Mouse (Mus musculus) midbrain, embryonic 13.5 days (tissue): ENCODE data around the gene Anapc4. TPM values are rescaled to one million over a fixed set of nuclear protein-coding genes. Genes with fewer than 3 reads are reported as not detected.

Experiments used
- ATAC-seq: fragments of 200-750 bp; cut with Nextera tagmentation; 2 replicates; pipeline ENCODE4 v1.8.0; 2017; ENCODE audit warnings: mild to moderate bottlenecking, moderate TSS enrichment, moderate library complexity
- H3K27ac ChIP-seq: fragments of 300-500 bp; sonication (generic); 2 replicates; pipeline ENCODE4 v1.5.1; 2015; ENCODE audit warnings: inconsistent platforms, mild to moderate bottlenecking, moderate library complexity
- H3K27me3 ChIP-seq: fragments of 300-500 bp; sonication (generic); 2 replicates; pipeline ENCODE4 v1.6.1; 2015; ENCODE audit warnings: mild to moderate bottlenecking, inconsistent platforms
- H3K36me3 ChIP-seq: fragments of 300-500 bp; sonication (generic); 2 replicates; pipeline ENCODE4 v1.6.1; 2015; ENCODE audit warnings: mild to moderate bottlenecking, inconsistent platforms
- H3K4me1 ChIP-seq: fragments of 300-500 bp; sonication (generic); replicated peaks from 2 replicates; pipeline ENCODE4 v1.6.1; 2015; ENCODE audit warnings: inconsistent platforms
- H3K4me2 ChIP-seq: fragments of 300-500 bp; sonication (generic); replicated peaks from 2 replicates; pipeline ENCODE4 v1.6.1; 2015; ENCODE audit warnings: moderate library complexity, mild to moderate bottlenecking, inconsistent platforms
- H3K4me3 ChIP-seq: fragments of 300-500 bp; sonication (generic); replicated peaks from 2 replicates; pipeline ENCODE4 v1.5.1; 2015; ENCODE audit warnings: mild to moderate bottlenecking, inconsistent platforms
- H3K9ac ChIP-seq: fragments of 300-500 bp; sonication (generic); replicated peaks from 2 replicates; pipeline ENCODE4 v1.6.1; 2015; ENCODE audit warnings: mild to moderate bottlenecking, inconsistent platforms
- H3K9me3 ChIP-seq: fragments of 300-500 bp; sonication (generic); 2 replicates; pipeline ENCODE4 v1.6.1; 2016; ENCODE audit warnings: mild to moderate bottlenecking, inconsistent platforms
- WGBS: fragments of 180-500 bp; shearing (Covaris S2); methylation state at CpG from one replicate; pipeline ENCODE4 v1.1.7; 2015; 5-methylcytosine and 5-hydroxymethylcytosine counted together
- polyA plus RNA-seq: library from polyadenylated mRNA; unstranded; fragments of >200 nt; fragmentation: Nextera tagmentation; extraction: Ambion mirVana; gene quantifications from 2 replicates; pipeline ENCODE4 v1.2.1, GENCODE M21; 2015

The Anapc4 gene
- polyA plus RNA-seq, 1 experiment from 2014 or later, result 116 TPM

GRCm38 (mm10) chr5:52911286-52911870, 77.6 kb downstream of the Anapc4 start:
- no peaks in the 10 kb centered on the region for H3K4me1 ChIP-seq
- 95% methylated on average over 10 of the region's 10 CpGs for WGBS
- no peaks in the 10 kb centered on the region for H3K9me3 ChIP-seq
- no peak overlapping the region for H3K4me2 ChIP-seq
- H3K27me3 ChIP-seq, result no peaks in the 10 kb centered on the region
- H3K4me3 ChIP-seq, result no peak overlapping the region
- no peak overlapping the region for H3K9ac ChIP-seq
- ATAC-seq, result no peak
- H3K36me3 ChIP-seq, result no peaks in the 10 kb centered on the region
- H3K27ac ChIP-seq, result no peak overlapping the region

GRCm38 (mm10) chr5:52913711-52914110, 79.9 kb downstream of the Anapc4 start:
- no peak overlapping the region for H3K27ac ChIP-seq
- H3K27me3 ChIP-seq, result no peaks in the 10 kb centered on the region
- no peak overlapping the region for H3K9ac ChIP-seq
- H3K4me1 ChIP-seq, result no peaks in the 10 kb centered on the region
- no peaks in the 10 kb centered on the region for H3K9me3 ChIP-seq
- 83% methylated on average over 7 of the region's 7 CpGs for WGBS
- no peak overlapping the region for H3K4me2 ChIP-seq
- H3K36me3 ChIP-seq, result no peaks in the 10 kb centered on the region
- ATAC-seq, result no peak
- H3K4me3 ChIP-seq, result no peak overlapping the region

GRCm38 (mm10) chr5:52916186-52916585, 82.4 kb downstream of the Anapc4 start:
- no peaks in the 10 kb centered on the region for H3K36me3 ChIP-seq
- ATAC-seq, result no peak
- no peak overlapping the region for H3K4me2 ChIP-seq
- no peaks in the 10 kb centered on the region for H3K4me1 ChIP-seq
- WGBS, result 84% methylated on average over 6 of the region's 6 CpGs
- no peaks in the 10 kb centered on the region for H3K27me3 ChIP-seq
- H3K27ac ChIP-seq, result no peak overlapping the region
- H3K9me3 ChIP-seq, result no peaks in the 10 kb centered on the region
- no peak overlapping the region for H3K9ac ChIP-seq
- H3K4me3 ChIP-seq, result no peak overlapping the region

Other genes starting within 250 kb of the Anapc4 start
- gene Sepsecs, start 164.3 kb upstream of the Anapc4 start, polyA plus RNA-seq, result 8.0 and 8.3 TPM in 2 replicates
- 5.9 and 6.2 TPM in 2 replicates for gene Pi4k2b, start 92.4 kb upstream of the Anapc4 start, polyA plus RNA-seq
- 13.9 and 14.0 TPM in 2 replicates for gene Zcchc4, start 58.6 kb upstream of the Anapc4 start, polyA plus RNA-seq
- gene Slc34a2, start 204.1 kb downstream of the Anapc4 start, polyA plus RNA-seq, result 0.04 TPM in 1 of 2 replicates, not detected in the other